Mouse (Mus musculus): ENCODE results near the gene Tmem104. TPM values are rescaled to one million over a fixed set of nuclear protein-coding genes. Genes with fewer than 3 reads are reported as not detected.
A peak's percentile ranks its signal among the peaks of the same experiment; 100 is the strongest.

Tmem104 gene
- total RNA-seq, 2 experiments from 2014 or later: 10.0 to 10.5 TPM

- no peak for DNase-seq (ENCODE audit: low spot score)
- intact Hi-C loops (cut with DNase I): no loop called here
These were observed 37.6 kb downstream of the Tmem104 start for GRCm38 (mm10) chr11:115224889-115225288.

GRCm38 (mm10) chr11:115225301-115225700, 38.0 kb downstream of the Tmem104 start:
- intact Hi-C loops (cut with DNase I): no loop called here
- no peak for DNase-seq (ENCODE audit: low spot score)

GRCm38 (mm10) chr11:115226811-115227491, 39.7 kb downstream of the Tmem104 start:
- DNase-seq (ENCODE audit: low spot score): no peak
- intact Hi-C loops (cut with DNase I): no loop called here

GRCm38 (mm10) chr11:115227640-115228039, 40.4 kb downstream of the Tmem104 start:
- no peak for DNase-seq (ENCODE audit: low spot score)
- intact Hi-C loops (cut with DNase I): no loop called here

- intact Hi-C loops (cut with DNase I): no loop called here
These were observed 41.1 kb downstream of the Tmem104 start for GRCm38 (mm10) chr11:115228430-115228829.

GRCm38 (mm10) chr11:115229021-115229930, 42.0 kb downstream of the Tmem104 start:
- intact Hi-C loops (cut with DNase I): no loop called here
- peak; percentile 22 for DNase-seq (ENCODE audit: low spot score)

More at GRCm38 (mm10) chr11:115228430-115228829, 41.1 kb downstream of the Tmem104 start:
- no peak for DNase-seq (ENCODE audit: low spot score)

GRCm38 (mm10) chr11:115231168-115231915, 44.1 kb downstream of the Tmem104 start:
- intact Hi-C loops (cut with DNase I): no loop called here
- no peak for DNase-seq (ENCODE audit: low spot score)

GRCm38 (mm10) chr11:115231924-115232323, 44.6 kb downstream of the Tmem104 start:
- DNase-seq (ENCODE audit: low spot score): no peak
- intact Hi-C loops (cut with DNase I): loop anchor here (2.0 kb wide), 1 partner anchor 29 kb away; no protein-coding TSS in a partner anchor

GRCm38 (mm10) chr11:115232889-115233288, 45.6 kb downstream of the Tmem104 start:
- intact Hi-C loops (cut with DNase I): loop anchor here (2.0 kb wide), 1 partner anchor 30 kb away; no protein-coding TSS in a partner anchor
- DNase-seq (ENCODE audit: low spot score): no peak

- intact Hi-C loops (cut with DNase I): loop anchor here (2.0 kb wide), 1 partner anchor 31 kb away; no protein-coding TSS in a partner anchor
- DNase-seq (ENCODE audit: low spot score): no peak
These were observed 46.4 kb downstream of the Tmem104 start for GRCm38 (mm10) chr11:115233526-115234290.

GRCm38 (mm10) chr11:115234320-115235044, 47.2 kb downstream of the Tmem104 start:
- intact Hi-C loops (cut with DNase I): no loop called here
- DNase-seq (ENCODE audit: low spot score): no peak

- no peak for DNase-seq (ENCODE audit: low spot score)
- intact Hi-C loops (cut with DNase I): no loop called here
These were observed 49.3 kb downstream of the Tmem104 start for GRCm38 (mm10) chr11:115236570-115236969.

- intact Hi-C loops (cut with DNase I): no loop called here
- no peak for DNase-seq (ENCODE audit: low spot score)
These were observed 54.1 kb downstream of the Tmem104 start for GRCm38 (mm10) chr11:115241402-115241801.

GRCm38 (mm10) chr11:115242746-115243145, 55.5 kb downstream of the Tmem104 start:
- intact Hi-C loops (cut with DNase I): no loop called here
- no peak for DNase-seq (ENCODE audit: low spot score)

GRCm38 (mm10) chr11:115243783-115244182, 56.5 kb downstream of the Tmem104 start:
- intact Hi-C loops (cut with DNase I): no loop called here
- DNase-seq (ENCODE audit: low spot score): no peak

GRCm38 (mm10) chr11:115244840-115245239, 57.6 kb downstream of the Tmem104 start:
- no peak for DNase-seq (ENCODE audit: low spot score)
- intact Hi-C loops (cut with DNase I): no loop called here

- no peak for DNase-seq (ENCODE audit: low spot score)
- intact Hi-C loops (cut with DNase I): no loop called here
These were observed 59.1 kb downstream of the Tmem104 start for GRCm38 (mm10) chr11:115246386-115246785.

- intact Hi-C loops (cut with DNase I): no loop called here
- DNase-seq (ENCODE audit: low spot score): no peak
These were observed 60.0 kb downstream of the Tmem104 start for GRCm38 (mm10) chr11:115247240-115247639.

GRCm38 (mm10) chr11:115247945-115248344, 60.7 kb downstream of the Tmem104 start:
- intact Hi-C loops (cut with DNase I): no loop called here
- DNase-seq (ENCODE audit: low spot score): no peak

All from heart, postnatal 25 days (tissue).